Mouse (Mus musculus): ENCODE measurements around the gene Pimreg. TPM values are rescaled to one million over a fixed set of nuclear protein-coding genes. Genes with fewer than 3 reads are reported as not detected.

Pimreg gene
- polyA plus RNA-seq, 1 experiment from 2014 or later = 156 TPM

GRCm38 (mm10) chr11:72032091-72032490, 9.7 kb upstream of the Pimreg start:
- no peak overlapping the region for H3K4me3 ChIP-seq
- no peak overlapping the region for H3K9ac ChIP-seq
- H3K36me3 ChIP-seq = no peaks in the 10 kb centered on the region
- 74% methylated on average over 4 of the region's 4 CpGs for WGBS
- H3K4me2 ChIP-seq = no peak overlapping the region
- no peaks in the 10 kb centered on the region for H3K9me3 ChIP-seq
- ATAC-seq (ENCODE audit: borderline replicate concordance, extremely low read depth, low FRiP score, low TSS enrichment) = no peak
- no peak overlapping the region for H3K27ac ChIP-seq
- no peaks in the 10 kb centered on the region for H3K4me1 ChIP-seq
- H3K27me3 ChIP-seq = peaks cover 5% of the 10 kb centered on the region; the same call in 1 of the 2 replicates

- H3K27ac ChIP-seq = no peak overlapping the region
- H3K9ac ChIP-seq = no peak overlapping the region
- no peaks in the 10 kb centered on the region for H3K9me3 ChIP-seq
- no peak for ATAC-seq (ENCODE audit: borderline replicate concordance, extremely low read depth, low FRiP score, low TSS enrichment)
- H3K4me3 ChIP-seq = no peak overlapping the region
- WGBS = 86% methylated on average over 3 of the region's 3 CpGs
- no peaks in the 10 kb centered on the region for H3K4me1 ChIP-seq
- H3K4me2 ChIP-seq = no peak overlapping the region
- H3K27me3 ChIP-seq = peaks cover 5% of the 10 kb centered on the region; the same call in 1 of the 2 replicates
- no peaks in the 10 kb centered on the region for H3K36me3 ChIP-seq
Measured at GRCm38 (mm10) chr11:72032589-72032988, 9.2 kb upstream of the Pimreg start.

GRCm38 (mm10) chr11:72037409-72037808, 4.4 kb upstream of the Pimreg start, which contains the start of gene Aipl1:
Gene Aipl1, minus strand, starts transcription at chr11:72037509.
- Histone ChIP-seq H3K36me3 (no peaks in the 10 kb centered on the region), H3K27ac (no peak within 1 kb of the TSS), H3K4me3 (no peak within 1 kb of the TSS), H3K4me2 (no peak within 1 kb of the TSS), H3K4me1 (peaks cover 8% of the 10 kb centered on the region), H3K27me3 (peaks cover 6% of the 10 kb centered on the region), H3K9me3 (no peaks in the 10 kb centered on the region), H3K9ac (no peak within 1 kb of the TSS)
- no peak for ATAC-seq (ENCODE audit: borderline replicate concordance, extremely low read depth, low FRiP score, low TSS enrichment)
- WGBS = 48% methylated on average over 4 of the region's 4 CpGs

GRCm38 (mm10) chr11:72037996-72038395, 3.8 kb upstream of the Pimreg start:
- Histone ChIP-seq H3K4me3 (no peak overlapping the region), H3K9ac (no peak overlapping the region), H3K27ac (no peak overlapping the region), H3K36me3 (no peaks in the 10 kb centered on the region), H3K4me2 (no peak overlapping the region), H3K4me1 (peaks cover 12% of the 10 kb centered on the region), H3K27me3 (peaks cover 6% of the 10 kb centered on the region), H3K9me3 (no peaks in the 10 kb centered on the region)
- ATAC-seq (ENCODE audit: borderline replicate concordance, extremely low read depth, low FRiP score, low TSS enrichment) = no peak
- WGBS = 2% methylated on average over 4 of the region's 4 CpGs

- H3K9me3 ChIP-seq = no peaks in the 10 kb centered on the region
- peaks cover 1% of the 10 kb centered on the region; the same call in 1 of the 2 replicates for H3K36me3 ChIP-seq
- no peak overlapping the region for H3K4me3 ChIP-seq
- H3K9ac ChIP-seq = no peak overlapping the region
- H3K4me2 ChIP-seq = no peak overlapping the region
- H3K4me1 ChIP-seq = peaks cover 30% of the 10 kb centered on the region
- peaks cover 6% of the 10 kb centered on the region for H3K27me3 ChIP-seq
- ATAC-seq (ENCODE audit: borderline replicate concordance, extremely low read depth, low FRiP score, low TSS enrichment) = no peak
- WGBS = 26% methylated on average over 16 of the region's 16 CpGs
- H3K27ac ChIP-seq = no peak overlapping the region
Measured at GRCm38 (mm10) chr11:72039599-72040386, 2.0 kb upstream of the Pimreg start.

GRCm38 (mm10) chr11:72041290-72041767, 503 bp upstream of the Pimreg start:
- Histone ChIP-seq H3K4me3 (peak overlapping the region; percentile 65), H3K27ac (peak overlapping the region; percentile 76), H3K4me2 (peak overlapping the region; percentile 82), H3K36me3 (peaks cover 17% of the 10 kb centered on the region), H3K9me3 (no peaks in the 10 kb centered on the region), H3K4me1 (peaks cover 33% of the 10 kb centered on the region), H3K27me3 (peaks cover 6% of the 10 kb centered on the region), H3K9ac (peak overlapping the region; percentile 56)
- ATAC-seq (ENCODE audit: borderline replicate concordance, extremely low read depth, low FRiP score, low TSS enrichment) = no peak
- 9% methylated on average over 6 of the region's 6 CpGs for WGBS

- Histone ChIP-seq H3K9ac (peak overlapping the region; percentile 53), H3K9me3 (no peaks in the 10 kb centered on the region), H3K4me2 (peak overlapping the region; percentile 82), H3K4me1 (peaks cover 33% of the 10 kb centered on the region), H3K4me3 (peak overlapping the region; percentile 65), H3K36me3 (peaks cover 29% of the 10 kb centered on the region), H3K27me3 (peaks cover 6% of the 10 kb centered on the region), H3K27ac (peak overlapping the region; percentile 34; the same call in 1 of the 2 replicates)
- 0% methylated on average over 14 of the region's 14 CpGs for WGBS
- 0 out of 2 replicates have a peak, but pooled peaks have one; percentile 2 for ATAC-seq (ENCODE audit: borderline replicate concordance, extremely low read depth, low FRiP score, low TSS enrichment)
Measured at GRCm38 (mm10) chr11:72042631-72043030, 799 bp downstream of the Pimreg start.

GRCm38 (mm10) chr11:72044231-72044630, 2.4 kb downstream of the Pimreg start:
- Histone ChIP-seq H3K9me3 (no peaks in the 10 kb centered on the region), H3K4me1 (peaks cover 33% of the 10 kb centered on the region), H3K27ac (no peak overlapping the region), H3K4me2 (peak overlapping the region; percentile 82; the same call in 1 of the 2 replicates), H3K27me3 (no peaks in the 10 kb centered on the region), H3K36me3 (peaks cover 33% of the 10 kb centered on the region), H3K9ac (peak overlapping the region; percentile 53; the same call in 1 of the 2 replicates), H3K4me3 (no peak overlapping the region; the same call in 1 of the 2 replicates)
- no peak for ATAC-seq (ENCODE audit: borderline replicate concordance, extremely low read depth, low FRiP score, low TSS enrichment)
- 57% methylated on average over 3 of the region's 3 CpGs for WGBS

- ATAC-seq (ENCODE audit: borderline replicate concordance, extremely low read depth, low FRiP score, low TSS enrichment) = no peak
- peaks cover 16% of the 10 kb centered on the region; the same call in 1 of the 2 replicates for H3K27me3 ChIP-seq
- H3K36me3 ChIP-seq = peaks cover 33% of the 10 kb centered on the region
- WGBS = 67% methylated on average over 6 of the region's 6 CpGs
- H3K9ac ChIP-seq = no peak overlapping the region
- H3K9me3 ChIP-seq = no peaks in the 10 kb centered on the region
- no peak overlapping the region for H3K27ac ChIP-seq
- no peak overlapping the region for H3K4me3 ChIP-seq
- H3K4me1 ChIP-seq = peaks cover 31% of the 10 kb centered on the region
- no peak overlapping the region for H3K4me2 ChIP-seq
Measured at GRCm38 (mm10) chr11:72048730-72049129, 6.9 kb downstream of the Pimreg start.

GRCm38 (mm10) chr11:72049171-72049759, 7.4 kb downstream of the Pimreg start:
- Histone ChIP-seq H3K9me3 (no peaks in the 10 kb centered on the region), H3K36me3 (peaks cover 33% of the 10 kb centered on the region), H3K27ac (no peak overlapping the region), H3K27me3 (peaks cover 16% of the 10 kb centered on the region; the same call in 1 of the 2 replicates), H3K4me2 (no peak overlapping the region), H3K4me1 (peaks cover 26% of the 10 kb centered on the region), H3K4me3 (no peak overlapping the region), H3K9ac (no peak overlapping the region)
- no peak; the same call in 1 of the 2 replicates for ATAC-seq (ENCODE audit: borderline replicate concordance, extremely low read depth, low FRiP score, low TSS enrichment)
- WGBS = 62% methylated on average over 8 of the region's 8 CpGs

GRCm38 (mm10) chr11:72050168-72050894, 8.5 kb downstream of the Pimreg start:
- no peak for ATAC-seq (ENCODE audit: borderline replicate concordance, extremely low read depth, low FRiP score, low TSS enrichment)
- no peak overlapping the region for H3K27ac ChIP-seq

More at GRCm38 (mm10) chr11:72050168-72050894, 8.5 kb downstream of the Pimreg start:
- Histone ChIP-seq H3K36me3 (peaks cover 26% of the 10 kb centered on the region), H3K9me3 (no peaks in the 10 kb centered on the region), H3K4me1 (peaks cover 21% of the 10 kb centered on the region), H3K4me3 (peak overlapping the region; percentile 39), H3K4me2 (peak overlapping the region; percentile 74), H3K27me3 (peaks cover 16% of the 10 kb centered on the region; the same call in 1 of the 2 replicates), H3K9ac (peak overlapping the region; percentile 28; the same call in 1 of the 2 replicates)
- 14% methylated on average over 14 of the region's 14 CpGs for WGBS
